Mouse (Mus musculus) kidney, postnatal 10 days (tissue): ENCODE data around the gene Ccn5.

ENCODE experiments used
- DNase-seq: peaks from one replicate; pipeline ENCODE4 v3.0.0; 2021; ENCODE audit warnings: mixed read lengths

Ccn5 gene

GRCm38 (mm10) chr2:163857233-163857632 is 36.6 kb downstream of the Ccn5 start:
- DNase-seq, result no peak

- DNase-seq, result peak; percentile 49
These were observed 37.7 kb downstream of the Ccn5 start for GRCm38 (mm10) chr2:163858254-163858947.

- no peak for DNase-seq
These were observed 44.6 kb downstream of the Ccn5 start for GRCm38 (mm10) chr2:163865311-163865710.

- no peak for DNase-seq
These were observed 45.4 kb downstream of the Ccn5 start for GRCm38 (mm10) chr2:163866061-163866460.

- no peak for DNase-seq
These were observed 49.1 kb downstream of the Ccn5 start for GRCm38 (mm10) chr2:163869783-163870182.

GRCm38 (mm10) chr2:163871266-163871665 is 50.6 kb downstream of the Ccn5 start:
- DNase-seq, result no peak

GRCm38 (mm10) chr2:163871906-163872305 is 51.2 kb downstream of the Ccn5 start:
- DNase-seq, result no peak

- no peak for DNase-seq
These were observed 54.2 kb downstream of the Ccn5 start for GRCm38 (mm10) chr2:163874877-163875276.

- peak; percentile 27 for DNase-seq
These were observed 54.8 kb downstream of the Ccn5 start for GRCm38 (mm10) chr2:163875484-163875883.

- no peak for DNase-seq
These were observed 56.3 kb downstream of the Ccn5 start for GRCm38 (mm10) chr2:163876830-163877498.

- DNase-seq, result peak; percentile 55
These were observed 60.2 kb downstream of the Ccn5 start for GRCm38 (mm10) chr2:163880891-163881290.
